Mouse (Mus musculus): ENCODE data around the gene Uqcrc1.

DNA sequence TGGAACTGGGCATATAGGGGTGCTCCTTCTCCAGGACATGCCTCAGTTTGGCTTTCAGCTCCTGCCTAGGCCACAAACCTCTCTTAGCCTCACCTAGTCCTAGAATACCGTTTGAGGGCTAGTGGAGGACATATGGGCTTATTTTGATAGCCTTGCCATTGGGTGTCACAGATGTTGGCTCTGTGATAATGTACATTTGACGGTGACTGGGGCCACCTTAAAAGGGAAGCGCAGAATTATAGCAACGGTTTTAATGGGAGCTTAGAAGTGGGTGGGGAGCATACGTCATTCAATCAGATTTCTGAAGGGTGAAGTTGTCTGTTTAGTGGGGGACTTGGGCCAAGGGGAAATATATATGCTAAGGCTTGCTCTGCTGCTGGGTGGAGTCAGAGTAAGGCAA, 9.2 kb downstream of the Uqcrc1 start:
- TF ChIP-seq CTCF (IDR thresholded peaks at IDR 0.05; ENCODE audit: low read depth) (no peak), EP300 (IDR thresholded peaks at IDR 0.05; ENCODE audit: low read depth) (peak; percentile 18; the same call in 1 of the 2 replicates)

All from liver, embryonic 14.5 days (tissue).